Mouse (Mus musculus): ENCODE data around the gene Sufu. TPM values are rescaled to one million over a fixed set of nuclear protein-coding genes. Genes with fewer than 3 reads are reported as not detected.

The Sufu gene
- polyA plus RNA-seq, 1 experiment: 0.73 TPM

DNA sequence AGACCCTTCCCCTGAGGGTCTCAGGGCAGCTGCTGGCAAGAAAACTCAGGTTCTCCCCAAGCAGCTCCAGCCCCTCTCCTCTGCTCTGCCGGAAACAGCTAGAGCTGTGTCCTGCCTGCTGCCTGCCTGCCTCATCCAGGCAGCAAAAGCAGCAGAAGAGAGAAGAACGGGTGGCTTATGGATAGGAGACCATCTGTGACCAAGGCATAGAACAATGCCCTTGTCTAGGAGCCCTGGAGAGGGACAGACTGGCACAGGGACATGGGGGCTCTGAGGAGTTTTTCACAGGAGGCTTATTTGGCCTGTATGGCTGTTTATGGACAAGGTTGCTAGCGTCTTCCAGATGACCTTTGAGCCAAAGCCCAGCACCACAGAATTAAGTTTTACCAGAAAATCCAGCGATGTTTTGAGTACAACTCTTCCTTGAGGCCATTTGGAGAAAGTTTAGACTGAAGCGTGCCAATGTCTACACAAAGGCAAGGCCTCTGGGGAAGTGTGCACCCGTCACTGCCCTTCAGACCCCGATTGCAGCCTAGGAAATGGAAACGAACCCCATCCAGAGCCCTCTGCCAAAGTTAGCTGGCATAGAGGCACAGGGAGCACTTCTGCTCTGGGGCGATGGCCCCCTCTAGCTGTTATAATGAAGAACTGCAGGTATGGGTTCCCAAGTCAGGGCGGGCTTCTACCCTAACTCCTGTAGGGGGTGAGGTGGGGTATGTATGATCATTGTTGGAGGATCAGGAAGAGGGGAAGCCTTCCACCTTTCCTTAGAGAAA, 55.5 kb downstream of the Sufu start:
- no peaks in the 10 kb centered on the region for H3K27me3 ChIP-seq (ENCODE audit: control insufficient read depth)
- H3K4me1 ChIP-seq (ENCODE audit: control insufficient read depth): peaks cover 49% of the 10 kb centered on the region
- TF ChIP-seq GATA1 (IDR thresholded peaks at IDR 0.05; ENCODE audit: low read length) (no peak), TAL1 (IDR thresholded peaks at IDR 0.05; ENCODE audit: low read length) (no peak)
- H3K36me3 ChIP-seq (ENCODE audit: control insufficient read depth): peaks cover 43% of the 10 kb centered on the region
- no peak overlapping the region for H3K4me3 ChIP-seq (replicated peaks)
- H3K9me3 ChIP-seq (ENCODE audit: control insufficient read depth, low read length): no peaks in the 10 kb centered on the region

- Histone ChIP-seq H3K36me3 (ENCODE audit: control insufficient read depth) (peaks cover 46% of the 10 kb centered on the region), H3K27me3 (ENCODE audit: control insufficient read depth) (no peaks in the 10 kb centered on the region), H3K4me3 (replicated peaks) (no peak overlapping the region), H3K9me3 (ENCODE audit: control insufficient read depth, low read length) (no peaks in the 10 kb centered on the region), H3K4me1 (ENCODE audit: control insufficient read depth) (peaks cover 54% of the 10 kb centered on the region)
- TF ChIP-seq TAL1 (IDR thresholded peaks at IDR 0.05; ENCODE audit: low read length) (no peak), GATA1 (IDR thresholded peaks at IDR 0.05; ENCODE audit: low read length) (no peak)
Measured at GRCm38 (mm10) chr19:46452916-46453315, 56.2 kb downstream of the Sufu start.

- peaks cover 52% of the 10 kb centered on the region for H3K4me1 ChIP-seq (ENCODE audit: control insufficient read depth)
- no peaks in the 10 kb centered on the region for H3K27me3 ChIP-seq (ENCODE audit: control insufficient read depth)
- TF ChIP-seq GATA1 (IDR thresholded peaks at IDR 0.05; ENCODE audit: low read length): no peak
- no peaks in the 10 kb centered on the region for H3K9me3 ChIP-seq (ENCODE audit: control insufficient read depth, low read length)
- H3K4me3 ChIP-seq (replicated peaks): no peak overlapping the region
- peaks cover 57% of the 10 kb centered on the region for H3K36me3 ChIP-seq (ENCODE audit: control insufficient read depth)
Measured at GRCm38 (mm10) chr19:46454126-46454880, 57.6 kb downstream of the Sufu start.

- TF ChIP-seq GATA1 (IDR thresholded peaks at IDR 0.05; ENCODE audit: low read length): peak; percentile 41; the same call in 1 of the 2 replicates
- TF ChIP-seq TAL1 (IDR thresholded peaks at IDR 0.05; ENCODE audit: low read length): peak; percentile 58; the same call in 2 of the 3 replicates
- H3K36me3 ChIP-seq (ENCODE audit: control insufficient read depth): peaks cover 64% of the 10 kb centered on the region
- no peaks in the 10 kb centered on the region for H3K9me3 ChIP-seq (ENCODE audit: control insufficient read depth, low read length)
- no peaks in the 10 kb centered on the region for H3K27me3 ChIP-seq (ENCODE audit: control insufficient read depth)
- H3K4me3 ChIP-seq (replicated peaks): peak overlapping the region; percentile 8
- peaks cover 52% of the 10 kb centered on the region for H3K4me1 ChIP-seq (ENCODE audit: control insufficient read depth)
Measured at GRCm38 (mm10) chr19:46455032-46455431, 58.3 kb downstream of the Sufu start.

DNA sequence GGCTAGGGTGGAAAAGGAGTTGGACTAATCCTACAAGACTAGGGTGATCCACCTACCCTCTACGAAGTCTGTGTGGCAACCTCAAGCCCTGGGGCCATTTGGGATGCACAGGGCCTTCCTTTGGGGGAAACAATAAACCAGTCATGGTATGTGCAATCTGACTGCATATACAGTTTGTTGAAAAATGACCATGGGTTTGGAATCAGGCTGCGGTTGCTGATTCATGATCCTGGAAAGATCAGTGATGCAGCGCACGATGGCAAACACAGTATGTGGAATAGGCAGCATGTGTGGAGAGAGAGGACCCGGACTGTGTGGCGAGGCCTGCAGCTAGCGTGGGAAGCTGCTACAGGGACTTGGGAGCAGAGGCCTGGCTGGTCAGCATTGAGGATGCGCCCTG, 58.9 kb downstream of the Sufu start:
- peaks cover 68% of the 10 kb centered on the region for H3K36me3 ChIP-seq (ENCODE audit: control insufficient read depth)
- no peak for TF ChIP-seq TAL1 (IDR thresholded peaks at IDR 0.05; ENCODE audit: low read length)
- TF ChIP-seq GATA1 (IDR thresholded peaks at IDR 0.05; ENCODE audit: low read length): no peak
- H3K4me1 ChIP-seq (ENCODE audit: control insufficient read depth): peaks cover 52% of the 10 kb centered on the region
- H3K27me3 ChIP-seq (ENCODE audit: control insufficient read depth): no peaks in the 10 kb centered on the region
- H3K4me3 ChIP-seq (replicated peaks): peak overlapping the region; percentile 8
- no peaks in the 10 kb centered on the region for H3K9me3 ChIP-seq (ENCODE audit: control insufficient read depth, low read length)

DNA sequence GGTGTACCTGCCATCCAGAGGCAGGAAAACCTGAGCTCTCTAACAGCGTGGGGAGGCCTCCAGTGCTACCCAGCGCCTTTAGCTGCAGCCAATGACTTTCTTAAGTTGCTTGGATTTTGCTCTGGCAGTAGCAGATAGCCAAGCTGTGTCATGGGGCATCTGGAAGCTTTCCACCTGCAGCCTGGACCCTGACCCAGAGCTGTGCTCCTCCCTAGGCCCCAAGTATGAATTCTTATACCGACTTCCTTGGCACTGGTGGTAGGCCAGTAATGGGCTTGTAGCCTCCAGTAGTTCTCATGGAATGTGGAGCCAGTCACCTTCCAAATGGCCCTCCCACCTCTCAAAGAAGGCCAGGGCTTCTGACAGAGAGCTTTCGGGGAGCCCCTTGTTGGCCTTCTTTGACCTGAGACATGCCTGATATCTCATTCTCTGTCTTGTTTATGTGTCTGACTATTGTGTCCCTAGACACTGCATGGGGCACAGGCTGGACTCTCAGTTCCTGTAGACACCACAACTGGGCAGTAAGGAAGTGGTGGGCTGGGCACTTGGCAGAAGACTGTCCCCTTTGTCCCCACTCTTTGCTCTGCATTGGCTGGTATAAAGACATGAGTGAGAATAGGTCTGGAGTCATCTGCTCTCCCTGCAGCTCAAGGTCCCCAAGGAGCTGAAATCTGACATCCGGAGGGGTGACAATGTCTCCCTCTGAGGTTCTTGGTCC, 59.5 kb downstream of the Sufu start:
- peaks cover 67% of the 10 kb centered on the region for H3K36me3 ChIP-seq (ENCODE audit: control insufficient read depth)
- no peaks in the 10 kb centered on the region for H3K9me3 ChIP-seq (ENCODE audit: control insufficient read depth, low read length)
- H3K27me3 ChIP-seq (ENCODE audit: control insufficient read depth): no peaks in the 10 kb centered on the region
- H3K4me1 ChIP-seq (ENCODE audit: control insufficient read depth): peaks cover 52% of the 10 kb centered on the region
- no peak overlapping the region for H3K4me3 ChIP-seq (replicated peaks)
- TF ChIP-seq TAL1 (IDR thresholded peaks at IDR 0.05; ENCODE audit: low read length) (no peak), GATA1 (IDR thresholded peaks at IDR 0.05; ENCODE audit: low read length) (no peak)

DNA sequence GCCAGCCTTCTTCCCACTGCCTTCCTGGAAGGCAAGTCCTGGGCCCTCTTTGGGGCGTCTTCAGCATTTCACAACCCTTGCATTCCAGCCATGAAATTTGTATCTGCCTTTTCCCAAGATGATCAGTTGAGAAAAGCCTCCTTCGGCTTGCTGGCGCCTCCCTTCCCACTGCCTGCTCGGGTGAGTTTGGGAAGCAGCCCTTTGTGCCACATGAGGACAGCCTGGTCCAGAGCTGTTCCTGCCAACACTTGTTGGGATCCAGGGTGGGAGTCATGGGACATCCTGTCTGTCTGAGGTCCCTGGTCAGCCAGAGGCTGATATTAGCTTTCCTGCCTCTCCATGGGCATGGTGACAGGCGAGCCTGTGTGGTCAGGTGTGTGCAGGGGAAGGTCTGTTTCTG, 61.1 kb downstream of the Sufu start:
- no peaks in the 10 kb centered on the region for H3K9me3 ChIP-seq (ENCODE audit: control insufficient read depth, low read length)
- peaks cover 65% of the 10 kb centered on the region for H3K36me3 ChIP-seq (ENCODE audit: control insufficient read depth)
- H3K4me1 ChIP-seq (ENCODE audit: control insufficient read depth): peaks cover 48% of the 10 kb centered on the region
- TF ChIP-seq GATA1 (IDR thresholded peaks at IDR 0.05; ENCODE audit: low read length): no peak
- TF ChIP-seq TAL1 (IDR thresholded peaks at IDR 0.05; ENCODE audit: low read length): no peak
- no peaks in the 10 kb centered on the region for H3K27me3 ChIP-seq (ENCODE audit: control insufficient read depth)
- H3K4me3 ChIP-seq (replicated peaks): no peak overlapping the region

DNA sequence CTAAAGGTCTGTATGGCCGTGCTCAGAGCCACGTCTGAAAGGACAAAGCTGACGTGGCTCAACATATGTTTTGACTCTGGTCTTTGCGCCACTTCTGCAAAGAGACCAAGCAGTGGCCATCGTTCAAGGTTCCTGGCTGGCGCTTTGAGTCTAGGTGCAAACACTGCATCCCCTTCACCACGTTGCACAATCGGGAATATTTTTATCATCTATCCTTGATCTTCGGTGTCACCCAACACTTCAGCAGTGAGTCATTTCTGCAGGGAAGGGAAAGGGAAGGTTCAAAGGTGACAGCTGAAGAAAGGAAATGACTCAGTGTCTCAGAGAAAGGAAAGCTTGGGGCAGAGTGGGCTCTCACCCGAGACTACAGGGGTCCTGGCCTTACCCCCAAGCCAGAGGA, 62.6 kb downstream of the Sufu start:
- Histone ChIP-seq H3K4me1 (ENCODE audit: control insufficient read depth) (peaks cover 36% of the 10 kb centered on the region), H3K27me3 (ENCODE audit: control insufficient read depth) (no peaks in the 10 kb centered on the region), H3K9me3 (ENCODE audit: control insufficient read depth, low read length) (no peaks in the 10 kb centered on the region), H3K36me3 (ENCODE audit: control insufficient read depth) (peaks cover 55% of the 10 kb centered on the region), H3K4me3 (replicated peaks) (no peak overlapping the region)
- TF ChIP-seq TAL1 (IDR thresholded peaks at IDR 0.05; ENCODE audit: low read length) (no peak), GATA1 (IDR thresholded peaks at IDR 0.05; ENCODE audit: low read length) (no peak)

DNA sequence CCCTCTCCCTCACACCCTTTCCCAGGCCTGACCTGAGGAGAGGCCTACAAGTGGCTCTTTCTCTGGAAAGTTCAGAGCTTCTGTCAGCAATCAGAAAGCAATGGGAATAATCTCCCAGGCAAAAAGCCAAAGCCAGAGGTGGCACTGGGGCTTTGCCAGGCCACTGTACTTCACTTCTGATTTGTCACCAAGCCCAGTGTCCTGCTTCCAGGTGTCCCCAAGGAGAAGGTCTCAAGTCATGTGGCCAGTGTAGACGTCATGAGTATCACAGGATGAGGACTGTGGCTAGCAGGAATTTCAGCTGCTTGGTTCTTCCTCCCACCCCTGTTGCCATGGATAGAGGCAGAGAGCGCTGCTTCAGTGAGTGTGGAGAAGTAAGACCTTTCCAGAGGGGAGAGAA, 63.2 kb downstream of the Sufu start:
- Histone ChIP-seq H3K9me3 (ENCODE audit: control insufficient read depth, low read length) (no peaks in the 10 kb centered on the region), H3K4me1 (ENCODE audit: control insufficient read depth) (peaks cover 30% of the 10 kb centered on the region), H3K27me3 (ENCODE audit: control insufficient read depth) (no peaks in the 10 kb centered on the region), H3K4me3 (replicated peaks) (no peak overlapping the region), H3K36me3 (ENCODE audit: control insufficient read depth) (peaks cover 51% of the 10 kb centered on the region)
- TF ChIP-seq TAL1 (IDR thresholded peaks at IDR 0.05; ENCODE audit: low read length): no peak
- no peak for TF ChIP-seq GATA1 (IDR thresholded peaks at IDR 0.05; ENCODE audit: low read length)

Data from erythroblast, embryonic 14.5 days (primary cell).